Comparison of ENCODE assay signal across 8 mouse cellular contexts in genomic region chr3:84344725-84345645, GRCm38 (mm10). TPM values are rescaled to one million over a fixed set of nuclear protein-coding genes. Genes with fewer than 3 reads are reported as not detected.
DNase-seq lines count a peak whose midpoint lies in the region; ATAC-seq and TF ChIP-seq lines count a peak whose summit lies in the region.

No protein-coding gene starts in this region.

- no peak overlapping the region for H3K4me3 ChIP-seq in C2C12 (ENCODE audit: insufficient read depth, poor library complexity, severe bottlenecking)
- peak overlapping the region; percentile 37 for H3K4me3 ChIP-seq in embryonic fibroblast, embryonic 13.5 days (ENCODE audit: insufficient read depth, low read length)
- peak overlapping the region; percentile 44 for H3K4me3 ChIP-seq in heart, embryonic 11.5 days (ENCODE audit: low read depth, low read length)
- peak overlapping the region; percentile 43 for H3K4me3 ChIP-seq in kidney, embryonic 15.5 days (replicated peaks)
- peak overlapping the region; percentile 38 for H3K4me3 ChIP-seq in limb, embryonic 15.5 days

- H3K79me2 ChIP-seq in C2C12 (ENCODE audit: control insufficient read depth, insufficient read depth), result no peaks in the 10 kb centered on the region

- peak; percentile 92 for DNase-seq in brain, adult 2 months (ENCODE audit: low read depth, low spot score)
- DNase-seq in spleen, postnatal 36 days (ENCODE audit: low spot score in 2 of 2), result peak; percentile 57 to 71

- 8% methylated on average over 28 of the region's 28 CpGs for WGBS in heart, embryonic 11.5 days (ENCODE audit: insufficient replicate concordance)
- 13% methylated on average over 28 of the region's 28 CpGs for WGBS in kidney, embryonic 15.5 days
- WGBS in limb, embryonic 15.5 days, result 8% methylated on average over 28 of the region's 28 CpGs

- no peaks in the 10 kb centered on the region for H3K79me3 ChIP-seq in C2C12 (ENCODE audit: low read depth)

- H3ac ChIP-seq in C2C12 (ENCODE audit: control insufficient read depth, insufficient read length, low read depth), result peak overlapping the region; percentile 72

- no peaks in the 10 kb centered on the region for H3K36me3 ChIP-seq in C2C12 (ENCODE audit: control insufficient read depth, insufficient read depth)
- no peaks in the 10 kb centered on the region for H3K36me3 ChIP-seq in heart, embryonic 11.5 days (ENCODE audit: control insufficient read depth, insufficient read depth, low read length)
- H3K36me3 ChIP-seq in kidney, embryonic 15.5 days, result no peaks in the 10 kb centered on the region
- no peaks in the 10 kb centered on the region for H3K36me3 ChIP-seq in limb, embryonic 15.5 days

- ATAC-seq in heart, embryonic 11.5 days (replicated peaks; ENCODE audit: insufficient number of reproducible peaks, low FRiP score, low TSS enrichment), result peak; percentile 57; the same call in 1 of the 2 replicates
- peak; percentile 30; the same call in 1 of the 2 replicates for ATAC-seq in kidney, embryonic 15.5 days (replicated peaks; ENCODE audit: low FRiP score)
- 0 out of 2 replicates have a peak, but pooled peaks have one; percentile 54 for ATAC-seq in limb, embryonic 15.5 days (ENCODE audit: insufficient number of reproducible peaks, low FRiP score, low TSS enrichment, low read depth)
- ATAC-seq in monocyte, adult 5-6 weeks (replicated peaks; ENCODE audit: insufficient number of reproducible peaks, low FRiP score, low TSS enrichment, poor library complexity, severe bottlenecking), result peak; percentile 59

- peak overlapping the region; percentile 52; the same call in 1 of the 2 replicates for H3K27ac ChIP-seq in embryonic fibroblast, embryonic 13.5 days (ENCODE audit: insufficient read depth, low read length)
- H3K27ac ChIP-seq in heart, embryonic 11.5 days (ENCODE audit: low read depth, low read length), result no peak overlapping the region
- peak overlapping the region; percentile 70 for H3K27ac ChIP-seq in kidney, embryonic 15.5 days
- no peak overlapping the region for H3K27ac ChIP-seq in limb, embryonic 15.5 days

- peak; percentile 28; the same call in 1 of the 2 replicates for TF ChIP-seq POLR2A in embryonic fibroblast, embryonic 13.5 days (IDR thresholded peaks at IDR 0.05; ENCODE audit: low read depth, low read length)

- no peaks in the 10 kb centered on the region for H3K9me3 ChIP-seq in heart, embryonic 11.5 days (replicated peaks; ENCODE audit: control insufficient read depth, low read length)
- no peaks in the 10 kb centered on the region for H3K9me3 ChIP-seq in kidney, embryonic 15.5 days (replicated peaks)
- H3K9me3 ChIP-seq in limb, embryonic 15.5 days, result no peaks in the 10 kb centered on the region

- peak overlapping the region; percentile 93 for H3K4me2 ChIP-seq in heart, embryonic 11.5 days
- peak overlapping the region; percentile 85 for H3K4me2 ChIP-seq in kidney, embryonic 15.5 days
- H3K4me2 ChIP-seq in limb, embryonic 15.5 days, result peak overlapping the region; percentile 75

- no peaks in the 10 kb centered on the region for H3K27me3 ChIP-seq in C2C12 (ENCODE audit: control insufficient read depth, insufficient read depth, insufficient read length)
- peaks cover 34% of the 10 kb centered on the region for H3K27me3 ChIP-seq in heart, embryonic 11.5 days (ENCODE audit: control insufficient read depth, insufficient read depth, low read length)
- no peaks in the 10 kb centered on the region for H3K27me3 ChIP-seq in kidney, embryonic 15.5 days
- H3K27me3 ChIP-seq in limb, embryonic 15.5 days, result 0 out of 2 replicates have a peak, but pooled peaks cover 7% of the 10 kb centered on the region

- H3K9ac ChIP-seq in heart, embryonic 11.5 days (ENCODE audit: low read depth, low read length), result peak overlapping the region; percentile 40; the same call in 1 of the 2 replicates
- H3K9ac ChIP-seq in kidney, embryonic 15.5 days, result no peak overlapping the region
- H3K9ac ChIP-seq in limb, embryonic 15.5 days, result no peak overlapping the region

- peaks cover 8% of the 10 kb centered on the region for H3K4me1 ChIP-seq in embryonic fibroblast, embryonic 13.5 days (ENCODE audit: control insufficient read depth, insufficient read depth, low read length)
- H3K4me1 ChIP-seq in heart, embryonic 11.5 days (ENCODE audit: control insufficient read depth, insufficient read depth, low read length), result 0 out of 2 replicates have a peak, but pooled peaks cover 4% of the 10 kb centered on the region
- H3K4me1 ChIP-seq in kidney, embryonic 15.5 days, result peaks cover 40% of the 10 kb centered on the region
- H3K4me1 ChIP-seq in limb, embryonic 15.5 days, result peaks cover 13% of the 10 kb centered on the region

- peak; percentile 70 for TF ChIP-seq CTCF in C2C12 (IDR thresholded peaks at IDR 0.05; ENCODE audit: control insufficient read depth, insufficient read depth, insufficient read length)
- peak; percentile 47; the same call in 1 of the 2 replicates for TF ChIP-seq CTCF in embryonic fibroblast, embryonic 13.5 days (IDR thresholded peaks at IDR 0.05; ENCODE audit: borderline replicate concordance, insufficient read depth, low read length)

TF ChIP-seq in C2C12, 6 proteins besides CTCF, POLR2A, EP300 and RAD21:
- peak; percentile 50 for TF ChIP-seq MAX (IDR thresholded peaks at IDR 0.05)
- no peak for TF ChIP-seq CEBPB (IDR thresholded peaks at IDR 0.05; ENCODE audit: low read depth)
TF ChIP-seq in C2C12: peak in this region for 1.

RNA-seq across cellular contexts. Expression of gene Trim2, which starts 38.3 kb away (rescaled TPM):
- 2.4 TPM for polyA plus RNA-seq in C2C12 (2012; fragmentation: generic; extraction: Trizol)
- polyA plus RNA-seq in embryonic fibroblast, embryonic 13.5 days (2011; ENCODE audit: insufficient read length, low read depth, missing spikeins), result 17.5 and 20.6 TPM in 2 replicates
- 8.9 TPM in 2 replicates for polyA plus RNA-seq in heart, embryonic 11.5 days (2014; fragmentation: Nextera tagmentation; extraction: Ambion mirVana)
- 27.5 and 27.8 TPM in 2 replicates for polyA plus RNA-seq in kidney, embryonic 15.5 days (2015; fragmentation: Nextera tagmentation; extraction: Ambion mirVana)
- polyA plus RNA-seq in limb, embryonic 15.5 days (2015; fragmentation: Nextera tagmentation; extraction: Ambion mirVana), result 33.4 and 35.9 TPM in 2 replicates
- 0.39 TPM in 1 of 3 replicates, not detected in the others for total RNA-seq in monocyte, adult 5-6 weeks (2017)

Comparison
In these comparisons a context has a peak if more than half of its experiments do, and no peak if none do; other contexts are left out.
1. H3K27ac ChIP-seq: peak in embryonic fibroblast, embryonic 13.5 days (single experiment) and kidney, embryonic 15.5 days (single experiment); none in heart, embryonic 11.5 days (single experiment) and limb, embryonic 15.5 days (single experiment).
2. Peak in every context shown above with its lines, with median percentiles within 50 percentile points of each other: ATAC-seq and H3K4me2 ChIP-seq.